Mouse (Mus musculus) stomach, postnatal 0 days (tissue): ENCODE measurements around the gene C2cd5.

Source experiments
- CTCF ChIP-seq: IDR thresholded peaks from 2 replicates; pipeline ENCODE4 v1.5.1; 2016; ENCODE audit warnings: antibody characterized with exemption, low read depth, mild to moderate bottlenecking, moderate library complexity
- EP300 ChIP-seq: optimal IDR thresholded peaks from 2 replicates; pipeline ENCODE3; 2016; ENCODE audit warnings: antibody characterized with exemption

- TF ChIP-seq CTCF (no peak), EP300 (no peak)
Observed at GRCm38 (mm10) chr6:143051566-143051965, 48.4 kb downstream of the C2cd5 start.
